Mouse (Mus musculus) CH12.LX (cell line): ENCODE measurements at regions not wholly inside any gene's neighbourhood (a gene's known extent, or its start where the extent isn't known, plus 50 kb on each side); places are given as distances from the start of the nearest gene placed in this dataset.
A peak's percentile ranks its signal among the peaks of the same experiment; 100 is the strongest.

ENCODE experiments used
- BHLHE40 ChIP-seq: IDR thresholded peaks from 2 replicates; pipeline ENCODE4 v1.6.1; 2011; ENCODE audit warnings: mild to moderate bottlenecking, low read depth, low read length, improper control_type of control experiment
- CTCF ChIP-seq, 2 experiments: IDR thresholded peaks in 1 of 2; conservative IDR thresholded peaks in 1 of 2; 2 replicates each; pipeline ENCODE4 v1.5.1; 2011 to 2012; ENCODE audit warnings: low read depth in 2 of 2, low read length in 2 of 2, improper control_type of control experiment in 1 of 2, inconsistent platforms in 1 of 2, mild to moderate bottlenecking in 1 of 2, moderate library complexity in 1 of 2
- EP300 ChIP-seq: IDR thresholded peaks from 2 replicates; pipeline ENCODE4 v1.6.1; 2011; ENCODE audit warnings: low read length, improper control_type of control experiment
- UBTF ChIP-seq: IDR thresholded peaks from 2 replicates; pipeline ENCODE4 v1.6.1; 2012; ENCODE audit warnings: low read depth, mild to moderate bottlenecking, inconsistent platforms, low read length, improper control_type of control experiment, moderate library complexity
- ZC3H11A ChIP-seq: IDR thresholded peaks from 2 replicates; pipeline ENCODE4 v1.6.1; 2012; ENCODE audit warnings: low read depth, mild to moderate bottlenecking, inconsistent platforms, low read length, improper control_type of control experiment

- TF ChIP-seq CTCF (conservative IDR thresholded peaks at IDR 0.05 in 1 of 2, IDR thresholded peaks at IDR 0.05 in 1 of 2; ENCODE audit: low read depth in 2 of 2, low read length in 2 of 2) = no peak
- TF ChIP-seq ZC3H11A = no peak
- TF ChIP-seq EP300 = peak; percentile 60
- TF ChIP-seq UBTF = no peak
- TF ChIP-seq BHLHE40 = peak; percentile 42
These were observed 110.2 kb upstream of the Vgll2 start for GRCm38 (mm10) chr10:51912096-51912495.
